Mouse (Mus musculus): Measurements from ENCODE around the gene Cntn4. TPM values are rescaled to one million over a fixed set of nuclear protein-coding genes. Genes with fewer than 3 reads are reported as not detected.

The Cntn4 gene
- polyA plus RNA-seq, 2 experiments = 0.02 TPM; not detected in 1

- Histone ChIP-seq H3K4me1 (replicated peaks; ENCODE audit: control insufficient read depth in 2 of 2, insufficient read depth in 2 of 2, low read length in 1 of 2) (no peaks in the 10 kb centered on the region), H3K36me3 (replicated peaks; ENCODE audit: control insufficient read depth, insufficient read depth, low read depth) (no peaks in the 10 kb centered on the region), H3K27ac (no peak overlapping the region), H3K4me2 (ENCODE audit: low read depth) (no peak overlapping the region), H3K4me3 (ENCODE audit: insufficient read depth in 1 of 2, low read depth in 2 of 2, low read length in 2 of 2) (no peak overlapping the region), H3K9ac (replicated peaks) (no peak overlapping the region), H3K27me3 (ENCODE audit: control insufficient read depth, insufficient read depth, low read length) (no peaks in the 10 kb centered on the region), H3K9me3 (ENCODE audit: control insufficient read depth, low read length) (no peaks in the 10 kb centered on the region)
- WGBS (ENCODE audit: insufficient replicate concordance) = 46% methylated on average over 3 of the region's 3 CpGs
- DNase-seq (ENCODE audit: low read depth in 3 of 3, low spot score in 3 of 3) = no peak
- ATAC-seq (ENCODE audit: insufficient read depth) = no peak
- no peak for TF ChIP-seq EP300 (IDR thresholded peaks at IDR 0.05; ENCODE audit: low read depth)
- no peak for TF ChIP-seq CTCF (IDR thresholded peaks at IDR 0.05; ENCODE audit: low read depth)
These were observed 1070.3 kb downstream of the Cntn4 start for GRCm38 (mm10) chr6:106747804-106748203.

Measured in liver, embryonic 14.5 days (tissue).